Mouse (Mus musculus): ENCODE data around the gene Tab1. TPM values are rescaled to one million over a fixed set of nuclear protein-coding genes. Genes with fewer than 3 reads are reported as not detected.

The Tab1 gene
- polyA plus RNA-seq, 1 experiment: 53.8 TPM

DNA sequence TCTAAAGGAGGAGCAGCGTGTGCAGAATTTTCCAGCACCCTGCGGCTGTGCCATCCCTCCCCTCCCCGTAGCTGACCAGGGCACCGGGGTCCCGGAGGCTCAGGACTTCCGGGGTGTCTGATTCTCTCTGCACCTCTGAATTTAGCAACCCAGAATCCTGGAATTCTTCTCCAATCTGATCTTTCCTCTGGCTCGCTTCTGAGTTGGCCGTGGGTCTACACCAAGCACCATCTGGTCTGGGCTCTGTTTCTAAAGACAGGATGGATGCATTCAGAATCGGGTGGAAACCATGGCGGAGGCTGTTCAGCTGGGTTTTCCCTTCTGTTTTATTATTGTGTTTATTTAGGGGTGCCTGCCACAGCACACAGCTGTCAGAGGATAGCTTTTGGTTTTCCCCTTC is 32.1 kb upstream of the Tab1 start:
- H3K27ac ChIP-seq (ENCODE audit: control insufficient read depth, insufficient read depth, low read length): no peak overlapping the region
- TF ChIP-seq POLR2A (IDR thresholded peaks at IDR 0.05; ENCODE audit: control insufficient read depth, extremely low read depth, insufficient read depth, low read length, poor library complexity) (no peak), CTCF (IDR thresholded peaks at IDR 0.05; ENCODE audit: borderline replicate concordance, control insufficient read depth, extremely low read depth, insufficient read depth, low read length, poor library complexity) (no peak)
- 83% methylated on average over 10 of the region's 10 CpGs for WGBS
- no peaks in the 10 kb centered on the region for H3K36me3 ChIP-seq (ENCODE audit: control insufficient read depth, insufficient read depth, low read length)
- H3K4me1 ChIP-seq (replicated peaks; ENCODE audit: control insufficient read depth, insufficient read depth, low read length): peaks cover 31% of the 10 kb centered on the region
- no peaks in the 10 kb centered on the region for H3K27me3 ChIP-seq (ENCODE audit: control insufficient read depth, insufficient read depth, low read length)
- no peak overlapping the region for H3K4me3 ChIP-seq (ENCODE audit: control insufficient read depth, insufficient read depth, low read length)
- DNase-seq: no peak

- H3K27me3 ChIP-seq (ENCODE audit: control insufficient read depth, insufficient read depth, low read length): no peaks in the 10 kb centered on the region
- H3K27ac ChIP-seq (ENCODE audit: control insufficient read depth, insufficient read depth, low read length): no peak overlapping the region
- no peak overlapping the region for H3K4me3 ChIP-seq (ENCODE audit: control insufficient read depth, insufficient read depth, low read length)
- H3K36me3 ChIP-seq (ENCODE audit: control insufficient read depth, insufficient read depth, low read length): no peaks in the 10 kb centered on the region
- DNase-seq: no peak
- WGBS: 92% methylated on average over 6 of the region's 6 CpGs
- no peak for TF ChIP-seq POLR2A (IDR thresholded peaks at IDR 0.05; ENCODE audit: control insufficient read depth, extremely low read depth, insufficient read depth, low read length, poor library complexity)
- TF ChIP-seq CTCF (IDR thresholded peaks at IDR 0.05; ENCODE audit: borderline replicate concordance, control insufficient read depth, extremely low read depth, insufficient read depth, low read length, poor library complexity): no peak
- H3K4me1 ChIP-seq (replicated peaks; ENCODE audit: control insufficient read depth, insufficient read depth, low read length): peaks cover 26% of the 10 kb centered on the region
Observed at GRCm38 (mm10) chr15:80101503-80101902, 31.4 kb upstream of the Tab1 start.

GRCm38 (mm10) chr15:80102495-80102894 is 30.4 kb upstream of the Tab1 start:
- no peak for DNase-seq
- Histone ChIP-seq H3K4me3 (ENCODE audit: control insufficient read depth, insufficient read depth, low read length) (no peak overlapping the region), H3K27ac (ENCODE audit: control insufficient read depth, insufficient read depth, low read length) (no peak overlapping the region), H3K4me1 (replicated peaks; ENCODE audit: control insufficient read depth, insufficient read depth, low read length) (peaks cover 16% of the 10 kb centered on the region), H3K27me3 (ENCODE audit: control insufficient read depth, insufficient read depth, low read length) (no peaks in the 10 kb centered on the region), H3K36me3 (ENCODE audit: control insufficient read depth, insufficient read depth, low read length) (no peaks in the 10 kb centered on the region)
- TF ChIP-seq CTCF (IDR thresholded peaks at IDR 0.05; ENCODE audit: borderline replicate concordance, control insufficient read depth, extremely low read depth, insufficient read depth, low read length, poor library complexity) (no peak), POLR2A (IDR thresholded peaks at IDR 0.05; ENCODE audit: control insufficient read depth, extremely low read depth, insufficient read depth, low read length, poor library complexity) (no peak)
- WGBS: 93% methylated on average over 6 of the region's 6 CpGs

- WGBS: 87% methylated on average over 12 of the region's 12 CpGs
- TF ChIP-seq CTCF (IDR thresholded peaks at IDR 0.05; ENCODE audit: borderline replicate concordance, control insufficient read depth, extremely low read depth, insufficient read depth, low read length, poor library complexity) (no peak), POLR2A (IDR thresholded peaks at IDR 0.05; ENCODE audit: control insufficient read depth, extremely low read depth, insufficient read depth, low read length, poor library complexity) (no peak)
- no peak for DNase-seq
- Histone ChIP-seq H3K36me3 (ENCODE audit: control insufficient read depth, insufficient read depth, low read length) (no peaks in the 10 kb centered on the region), H3K4me3 (ENCODE audit: control insufficient read depth, insufficient read depth, low read length) (no peak overlapping the region), H3K27me3 (ENCODE audit: control insufficient read depth, insufficient read depth, low read length) (no peaks in the 10 kb centered on the region), H3K27ac (ENCODE audit: control insufficient read depth, insufficient read depth, low read length) (no peak overlapping the region), H3K4me1 (replicated peaks; ENCODE audit: control insufficient read depth, insufficient read depth, low read length) (peaks cover 7% of the 10 kb centered on the region)
Observed at GRCm38 (mm10) chr15:80105490-80106410, 27.2 kb upstream of the Tab1 start.

GRCm38 (mm10) chr15:80107143-80107542 is 25.8 kb upstream of the Tab1 start:
- Histone ChIP-seq H3K4me3 (ENCODE audit: control insufficient read depth, insufficient read depth, low read length) (no peak overlapping the region), H3K4me1 (replicated peaks; ENCODE audit: control insufficient read depth, insufficient read depth, low read length) (peaks cover 7% of the 10 kb centered on the region), H3K27me3 (ENCODE audit: control insufficient read depth, insufficient read depth, low read length) (no peaks in the 10 kb centered on the region), H3K36me3 (ENCODE audit: control insufficient read depth, insufficient read depth, low read length) (no peaks in the 10 kb centered on the region), H3K27ac (ENCODE audit: control insufficient read depth, insufficient read depth, low read length) (no peak overlapping the region)
- WGBS: 97% methylated on average over 8 of the region's 8 CpGs
- DNase-seq: no peak
- TF ChIP-seq POLR2A (IDR thresholded peaks at IDR 0.05; ENCODE audit: control insufficient read depth, extremely low read depth, insufficient read depth, low read length, poor library complexity) (no peak), CTCF (IDR thresholded peaks at IDR 0.05; ENCODE audit: borderline replicate concordance, control insufficient read depth, extremely low read depth, insufficient read depth, low read length, poor library complexity) (no peak)

DNA sequence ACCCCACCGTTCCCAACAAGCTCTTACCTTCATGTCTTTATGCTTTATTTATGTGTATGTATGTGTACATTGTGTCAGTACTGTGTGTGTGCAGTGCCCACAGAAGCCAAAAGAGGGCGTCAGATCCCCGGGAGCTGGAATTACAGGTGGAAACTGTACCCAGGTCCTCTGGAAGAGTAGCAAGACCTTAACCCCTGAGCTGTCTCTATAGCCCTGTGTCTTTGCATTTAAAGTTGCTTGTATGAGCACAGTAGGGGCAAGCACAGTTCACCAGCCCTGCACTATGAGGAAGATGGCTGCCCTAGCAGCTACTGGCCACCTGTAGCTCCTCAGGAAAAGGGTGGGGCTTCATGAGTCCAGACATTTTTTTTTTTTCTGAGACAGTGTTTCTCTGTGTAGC is 25.4 kb upstream of the Tab1 start:
- H3K27ac ChIP-seq (ENCODE audit: control insufficient read depth, insufficient read depth, low read length): no peak overlapping the region
- H3K36me3 ChIP-seq (ENCODE audit: control insufficient read depth, insufficient read depth, low read length): no peaks in the 10 kb centered on the region
- 98% methylated on average over 3 of the region's 3 CpGs for WGBS
- TF ChIP-seq POLR2A (IDR thresholded peaks at IDR 0.05; ENCODE audit: control insufficient read depth, extremely low read depth, insufficient read depth, low read length, poor library complexity): no peak
- H3K27me3 ChIP-seq (ENCODE audit: control insufficient read depth, insufficient read depth, low read length): no peaks in the 10 kb centered on the region
- no peak overlapping the region for H3K4me3 ChIP-seq (ENCODE audit: control insufficient read depth, insufficient read depth, low read length)
- no peak for DNase-seq
- H3K4me1 ChIP-seq (replicated peaks; ENCODE audit: control insufficient read depth, insufficient read depth, low read length): peaks cover 7% of the 10 kb centered on the region

All from thymus, adult 2 months (tissue).